Mouse (Mus musculus): ENCODE results near the gene Svs2. TPM values are rescaled to one million over a fixed set of nuclear protein-coding genes. Genes with fewer than 3 reads are reported as not detected.
"Not testable (repeated sequence)": the region's sequence is repeated elsewhere in the genome, so short reads cannot be mapped to it uniquely, and the experiment has no call there.

The Svs2 gene
- not detected in 2 replicates for polyA plus RNA-seq (2015; fragmentation: Nextera tagmentation; extraction: Ambion mirVana)

- H3K4me2 ChIP-seq (ENCODE audit: low read depth, low read length): no peak within 1 kb of the TSS
- H3K4me1 ChIP-seq (ENCODE audit: insufficient read depth): no peaks in the 10 kb centered on the region
- 65% methylated on average over 3 of the region's 3 CpGs for WGBS (ENCODE audit: insufficient replicate concordance)
- H3K4me3 ChIP-seq (ENCODE audit: low read depth, low read length): no peak within 1 kb of the TSS
- no peaks in the 10 kb centered on the region for H3K36me3 ChIP-seq (replicated peaks; ENCODE audit: insufficient read depth, low read length)
- no peak for ATAC-seq
- no peaks in the 10 kb centered on the region for H3K9me3 ChIP-seq (ENCODE audit: low read length)
- DNase-seq: no peak
- no peak within 1 kb of the TSS for H3K27ac ChIP-seq (ENCODE audit: low read depth)
- H3K9ac ChIP-seq (replicated peaks): no peak within 1 kb of the TSS
- no peaks in the 10 kb centered on the region for H3K27me3 ChIP-seq (ENCODE audit: insufficient read depth, low read length)
- TF ChIP-seq EP300 (IDR thresholded peaks at IDR 0.05; ENCODE audit: low read depth) (no peak), CTCF (IDR thresholded peaks at IDR 0.05; ENCODE audit: low read depth) (no peak)
These were observed at the start of gene Svs2 for GRCm38 (mm10) chr2:164238366-164238765. Gene Svs2 (minus strand): TSS chr2:164238466.

- Histone ChIP-seq H3K36me3 (replicated peaks; ENCODE audit: insufficient read depth, low read length) (no peaks in the 10 kb centered on the region), H3K4me3 (ENCODE audit: low read depth, low read length) (no peak within 1 kb of the TSS), H3K27me3 (ENCODE audit: insufficient read depth, low read length) (no peaks in the 10 kb centered on the region), H3K9me3 (ENCODE audit: low read length) (no peaks in the 10 kb centered on the region), H3K4me1 (ENCODE audit: insufficient read depth) (no peaks in the 10 kb centered on the region), H3K27ac (ENCODE audit: low read depth) (no peak within 1 kb of the TSS), H3K9ac (replicated peaks) (no peak within 1 kb of the TSS), H3K4me2 (ENCODE audit: low read depth, low read length) (no peak within 1 kb of the TSS)
- TF ChIP-seq EP300 (IDR thresholded peaks at IDR 0.05; ENCODE audit: low read depth) (no peak), CTCF (IDR thresholded peaks at IDR 0.05; ENCODE audit: low read depth) (no peak)
- ATAC-seq (no peak), DNase-seq (no peak)
- WGBS (ENCODE audit: insufficient replicate concordance): 83% methylated on average over 4 of the region's 4 CpGs
These were observed 40.1 kb upstream of the Svs2 start, which contains the start of gene Svs4 for GRCm38 (mm10) chr2:164278359-164278758. Gene Svs4 (minus strand): TSS chr2:164278459.

- not testable (repeated sequence) for ATAC-seq; H3K27ac ChIP-seq (ENCODE audit: low read depth); H3K4me1 ChIP-seq (ENCODE audit: insufficient read depth); H3K9ac ChIP-seq (replicated peaks); H3K4me3 ChIP-seq (ENCODE audit: low read depth, low read length); H3K36me3 ChIP-seq (replicated peaks; ENCODE audit: insufficient read depth, low read length); H3K4me2 ChIP-seq (ENCODE audit: low read depth, low read length); H3K9me3 ChIP-seq (ENCODE audit: low read length); DNase-seq; H3K27me3 ChIP-seq (ENCODE audit: insufficient read depth, low read length)
- 61% methylated on average over 1 of the region's 1 CpGs for WGBS (ENCODE audit: insufficient replicate concordance)
These were observed 18.3 kb upstream of the Svs2 start, which contains the start of gene Svs3b for GRCm38 (mm10) chr2:164256540-164256939. Gene Svs3b (minus strand): TSS chr2:164256640.

- ATAC-seq (no peak), DNase-seq (no peak)
- Histone ChIP-seq H3K4me2 (ENCODE audit: low read depth, low read length) (no peak overlapping the region), H3K4me3 (ENCODE audit: low read depth, low read length) (no peak overlapping the region), H3K36me3 (replicated peaks; ENCODE audit: insufficient read depth, low read length) (no peaks in the 10 kb centered on the region), H3K27me3 (ENCODE audit: insufficient read depth, low read length) (no peaks in the 10 kb centered on the region), H3K4me1 (ENCODE audit: insufficient read depth) (no peaks in the 10 kb centered on the region), H3K27ac (ENCODE audit: low read depth) (no peak overlapping the region), H3K9ac (replicated peaks) (no peak overlapping the region), H3K9me3 (ENCODE audit: low read length) (no peaks in the 10 kb centered on the region)
- TF ChIP-seq CTCF (IDR thresholded peaks at IDR 0.05; ENCODE audit: low read depth): no peak
- TF ChIP-seq EP300 (IDR thresholded peaks at IDR 0.05; ENCODE audit: low read depth): no peak
- 75% methylated on average over 8 of the region's 8 CpGs for WGBS (ENCODE audit: insufficient replicate concordance)
These were observed 5.6 kb downstream of the Svs2 start for GRCm38 (mm10) chr2:164232671-164233070.

- ATAC-seq (no peak), DNase-seq (no peak)
- Histone ChIP-seq H3K4me3 (ENCODE audit: low read depth, low read length) (no peak overlapping the region), H3K4me1 (ENCODE audit: insufficient read depth) (no peaks in the 10 kb centered on the region), H3K36me3 (replicated peaks; ENCODE audit: insufficient read depth, low read length) (no peaks in the 10 kb centered on the region), H3K27ac (ENCODE audit: low read depth) (no peak overlapping the region), H3K9me3 (ENCODE audit: low read length) (no peaks in the 10 kb centered on the region), H3K9ac (replicated peaks) (no peak overlapping the region), H3K4me2 (ENCODE audit: low read depth, low read length) (no peak overlapping the region), H3K27me3 (ENCODE audit: insufficient read depth, low read length) (no peaks in the 10 kb centered on the region)
- TF ChIP-seq CTCF (IDR thresholded peaks at IDR 0.05; ENCODE audit: low read depth) (no peak), EP300 (IDR thresholded peaks at IDR 0.05; ENCODE audit: low read depth) (no peak)
- 73% methylated on average over 8 of the region's 8 CpGs for WGBS (ENCODE audit: insufficient replicate concordance)
These were observed 9.8 kb downstream of the Svs2 start for GRCm38 (mm10) chr2:164228361-164229070.

- no peak within 1 kb of the TSS for H3K27ac ChIP-seq (ENCODE audit: low read depth)
- no peak within 1 kb of the TSS for H3K9ac ChIP-seq (replicated peaks)
- DNase-seq (no peak), ATAC-seq (no peak)
- no peak within 1 kb of the TSS for H3K4me2 ChIP-seq (ENCODE audit: low read depth, low read length)
- TF ChIP-seq EP300 (IDR thresholded peaks at IDR 0.05; ENCODE audit: low read depth) (no peak), CTCF (IDR thresholded peaks at IDR 0.05; ENCODE audit: low read depth) (no peak)
- H3K4me1 ChIP-seq (ENCODE audit: insufficient read depth): no peaks in the 10 kb centered on the region
- no peak within 1 kb of the TSS for H3K4me3 ChIP-seq (ENCODE audit: low read depth, low read length)
- H3K9me3 ChIP-seq (ENCODE audit: low read length): no peaks in the 10 kb centered on the region
- no peaks in the 10 kb centered on the region for H3K27me3 ChIP-seq (ENCODE audit: insufficient read depth, low read length)
- 64% methylated on average over 11 of the region's 11 CpGs for WGBS (ENCODE audit: insufficient replicate concordance)
- H3K36me3 ChIP-seq (replicated peaks; ENCODE audit: insufficient read depth, low read length): no peaks in the 10 kb centered on the region
These were observed 16.7 kb downstream of the Svs2 start, which contains the start of gene Wfdc15b for GRCm38 (mm10) chr2:164221522-164221921. Gene Wfdc15b (minus strand): TSS chr2:164221660.

All from liver, postnatal 0 days (tissue).